Mouse (Mus musculus) embryonic fibroblast, embryonic 13.5 days (primary cell): Measurements from ENCODE around the gene Abcd3. TPM values are rescaled to one million over a fixed set of nuclear protein-coding genes. Genes with fewer than 3 reads are reported as not detected.
A peak's percentile ranks its signal among the peaks of the same experiment; 100 is the strongest.

Experiments used
- H3K27ac ChIP-seq: 2 replicates; pipeline ENCODE4 v1.5.1; 2012; ENCODE audit warnings: low read length, control low read depth, inconsistent platforms; ENCODE audit not compliant: insufficient read depth
- H3K4me1 ChIP-seq: 2 replicates; pipeline ENCODE4 v1.6.1; 2011; ENCODE audit warnings: low read length; ENCODE audit not compliant: control insufficient read depth, insufficient read depth
- H3K4me3 ChIP-seq: 2 replicates; pipeline ENCODE4 v1.5.1; 2011; ENCODE audit warnings: mild to moderate bottlenecking, control low read depth, low read length; ENCODE audit not compliant: insufficient read depth
- CTCF ChIP-seq: IDR thresholded peaks from 2 replicates; pipeline ENCODE4 v1.5.1; 2011; ENCODE audit warnings: mild to moderate bottlenecking, control low read depth, low read length, moderate library complexity, borderline replicate concordance; ENCODE audit not compliant: insufficient read depth
- POLR2A ChIP-seq: IDR thresholded peaks from 2 replicates; pipeline ENCODE4 v1.6.1; 2011; ENCODE audit warnings: low read depth, mild to moderate bottlenecking, control low read depth, low read length, moderate library complexity
- polyA plus RNA-seq: library from polyadenylated mRNA; stranded (reverse); fragments of >200 nt; gene quantifications from 2 replicates; pipeline ENCODE4 v1.2.4, GENCODE M21; 2011; ENCODE audit warnings: low read depth; ENCODE audit not compliant: missing spikeins, insufficient read length

Abcd3 gene
- polyA plus RNA-seq, 1 experiment, result 48.5 TPM

- no peak overlapping the region for H3K27ac ChIP-seq
Measured at GRCm38 (mm10) chr3:121739489-121740213, 75.5 kb downstream of the Abcd3 start.

GRCm38 (mm10) chr3:121738742-121739342 lies 76.3 kb downstream of the Abcd3 start:
- no peak for TF ChIP-seq CTCF
- TF ChIP-seq POLR2A, result no peak

More at GRCm38 (mm10) chr3:121739489-121740213, 75.5 kb downstream of the Abcd3 start:
- H3K4me3 ChIP-seq, result no peak overlapping the region
- H3K4me1 ChIP-seq, result peaks cover 5% of the 10 kb centered on the region; the same call in 1 of the 2 replicates
- TF ChIP-seq POLR2A, result no peak
- no peak for TF ChIP-seq CTCF

GRCm38 (mm10) chr3:121737901-121738300 lies 77.2 kb downstream of the Abcd3 start:
- Histone ChIP-seq H3K4me3 (no peak overlapping the region), H3K27ac (no peak overlapping the region), H3K4me1 (peaks cover 5% of the 10 kb centered on the region; the same call in 1 of the 2 replicates)
- TF ChIP-seq CTCF (no peak), POLR2A (no peak)

More at GRCm38 (mm10) chr3:121738742-121739342, 76.3 kb downstream of the Abcd3 start:
- Histone ChIP-seq H3K4me1 (peaks cover 5% of the 10 kb centered on the region; the same call in 1 of the 2 replicates), H3K27ac (no peak overlapping the region), H3K4me3 (no peak overlapping the region)

- H3K27ac ChIP-seq, result no peak overlapping the region
- peak; percentile 43; the same call in 1 of the 2 replicates for TF ChIP-seq CTCF
- no peak for TF ChIP-seq POLR2A
- no peak overlapping the region for H3K4me3 ChIP-seq
- peaks cover 5% of the 10 kb centered on the region; the same call in 1 of the 2 replicates for H3K4me1 ChIP-seq
Measured at GRCm38 (mm10) chr3:121737453-121737852, 77.6 kb downstream of the Abcd3 start.

- H3K27ac ChIP-seq, result peak overlapping the region; percentile 2
- peak; percentile 75 for TF ChIP-seq CTCF
- no peak for TF ChIP-seq POLR2A
- H3K4me1 ChIP-seq, result peaks cover 5% of the 10 kb centered on the region; the same call in 1 of the 2 replicates
Measured at GRCm38 (mm10) chr3:121736025-121736744, 78.9 kb downstream of the Abcd3 start.

GRCm38 (mm10) chr3:121735542-121735941 lies 79.6 kb downstream of the Abcd3 start:
- Histone ChIP-seq H3K4me3 (no peak overlapping the region), H3K27ac (0 out of 2 replicates have a peak overlapping the region, but pooled peaks have one; percentile 22), H3K4me1 (peaks cover 5% of the 10 kb centered on the region; the same call in 1 of the 2 replicates)
- TF ChIP-seq CTCF (no peak), POLR2A (no peak)

More at GRCm38 (mm10) chr3:121736025-121736744, 78.9 kb downstream of the Abcd3 start:
- no peak overlapping the region for H3K4me3 ChIP-seq

GRCm38 (mm10) chr3:121729678-121730077 lies 85.4 kb downstream of the Abcd3 start:
- TF ChIP-seq CTCF (no peak), POLR2A (no peak)

GRCm38 (mm10) chr3:121725651-121726050 lies 89.5 kb downstream of the Abcd3 start:
- Histone ChIP-seq H3K4me3 (peak overlapping the region; percentile 60), H3K4me1 (peaks cover 13% of the 10 kb centered on the region), H3K27ac (peak overlapping the region; percentile 15)
- TF ChIP-seq CTCF (no peak), POLR2A (peak; percentile 31; the same call in 1 of the 2 replicates)

More at GRCm38 (mm10) chr3:121729678-121730077, 85.4 kb downstream of the Abcd3 start:
- peak overlapping the region; percentile 41; the same call in 1 of the 2 replicates for H3K27ac ChIP-seq
- H3K4me3 ChIP-seq, result no peak overlapping the region
- H3K4me1 ChIP-seq, result peaks cover 3% of the 10 kb centered on the region; the same call in 1 of the 2 replicates

- TF ChIP-seq POLR2A, result peak; percentile 33; the same call in 1 of the 2 replicates
- no peak for TF ChIP-seq CTCF
- H3K4me1 ChIP-seq, result peaks cover 13% of the 10 kb centered on the region
- peak overlapping the region; percentile 60 for H3K4me3 ChIP-seq
- H3K27ac ChIP-seq, result peak overlapping the region; percentile 43
Measured at GRCm38 (mm10) chr3:121724553-121724952, 90.5 kb downstream of the Abcd3 start.
